10 mouse cellular contexts compared by ENCODE assay signal in genomic region chr17:44025935-44026334, GRCm38 (mm10). TPM values are rescaled to one million over a fixed set of nuclear protein-coding genes. Genes with fewer than 3 reads are reported as not detected.
A peak's percentile ranks its signal among the peaks of the same experiment; 100 is the strongest.
DNase-seq lines count a peak whose midpoint lies in the region; ATAC-seq and TF ChIP-seq lines count a peak whose summit lies in the region.
"Had no signal": no experiment of that assay in that cellular context is flagged by ENCODE, and none has a peak within 500 bp of the region (broad histone marks: within the 10 kb centered on the region; RNA-seq: fewer than 3 reads in every experiment).

No protein-coding gene starts in this region.

- no peak for TF ChIP-seq CTCF in hindbrain, postnatal 0 days (IDR thresholded peaks at IDR 0.05; ENCODE audit: low read depth)
- no peak for TF ChIP-seq CTCF in intestine, postnatal 0 days (IDR thresholded peaks at IDR 0.05; ENCODE audit: low read depth)

- H3K4me1 ChIP-seq in heart, embryonic 13.5 days = peaks cover 45% of the 10 kb centered on the region
- peaks cover 12% of the 10 kb centered on the region; the same call in 1 of the 2 replicates for H3K4me1 ChIP-seq in embryonic facial prominence, embryonic 14.5 days (ENCODE audit: control insufficient read depth, insufficient read depth, low read length)
- peaks cover 6% of the 10 kb centered on the region for H3K4me1 ChIP-seq in hindbrain, postnatal 0 days (ENCODE audit: insufficient read depth, low read length)
- no peaks in the 10 kb centered on the region for H3K4me1 ChIP-seq in intestine, postnatal 0 days (replicated peaks; ENCODE audit: control insufficient read depth, insufficient read depth, low read length)
- H3K4me1 ChIP-seq: limb, embryonic 12.5 days had no signal

- no peak for DNase-seq in heart, adult 8-10 months (ENCODE audit: low spot score)
- peak; percentile 59 for DNase-seq in brain, adult 2 months (ENCODE audit: low read depth, low spot score)
- no peak for DNase-seq in embryonic facial prominence, embryonic 14.5 days (ENCODE audit: low spot score)
- peak; percentile 55 for DNase-seq in hindbrain, postnatal 0 days (ENCODE audit: low spot score)
- no peak for DNase-seq in kidney, adult 8-10 months

- no peaks in the 10 kb centered on the region for H3K27me3 ChIP-seq in heart, embryonic 13.5 days (replicated peaks)
- H3K27me3 ChIP-seq in embryonic facial prominence, embryonic 14.5 days (replicated peaks; ENCODE audit: control insufficient read depth, insufficient read depth, low read length) = no peaks in the 10 kb centered on the region
- H3K27me3 ChIP-seq in hindbrain, postnatal 0 days (ENCODE audit: insufficient read depth, low read length) = no peaks in the 10 kb centered on the region
- H3K27me3 ChIP-seq in intestine, postnatal 0 days (replicated peaks; ENCODE audit: control insufficient read depth, insufficient read depth, low read length) = no peaks in the 10 kb centered on the region
- H3K27me3 ChIP-seq: limb, embryonic 12.5 days had no signal

- ATAC-seq in heart, embryonic 13.5 days (ENCODE audit: extremely low read depth, insufficient number of reproducible peaks, low FRiP score, low TSS enrichment) = no peak
- no peak for ATAC-seq in embryonic facial prominence, embryonic 14.5 days (ENCODE audit: low read depth)
- ATAC-seq in hindbrain, postnatal 0 days = peak; percentile 46; the same call in 1 of the 2 replicates
- ATAC-seq in intestine, postnatal 0 days = no peak
- ATAC-seq: inflammation-experienced regulatory T-cells, adult 6 months had no signal

- peak overlapping the region; percentile 94 for H3K27ac ChIP-seq in heart, embryonic 13.5 days (replicated peaks)
- peak overlapping the region; percentile 74 for H3K27ac ChIP-seq in embryonic facial prominence, embryonic 14.5 days (replicated peaks; ENCODE audit: low read depth, low read length)
- H3K27ac ChIP-seq in hindbrain, postnatal 0 days = peak overlapping the region; percentile 71
- H3K27ac ChIP-seq in intestine, postnatal 0 days (ENCODE audit: low read depth, low read length) = no peak overlapping the region
- H3K27ac ChIP-seq: limb, embryonic 12.5 days had no signal

- H3K9ac ChIP-seq in heart, embryonic 13.5 days = peak overlapping the region; percentile 54; the same call in 1 of the 2 replicates
- H3K9ac ChIP-seq in embryonic facial prominence, embryonic 14.5 days (ENCODE audit: low read depth, low read length) = no peak overlapping the region
- H3K9ac ChIP-seq in hindbrain, postnatal 0 days (replicated peaks; ENCODE audit: low read length) = no peak overlapping the region
- H3K9ac ChIP-seq in intestine, postnatal 0 days (ENCODE audit: low read depth, low read length) = no peak overlapping the region
- H3K9ac ChIP-seq: limb, embryonic 12.5 days had no signal

- H3K4me2 ChIP-seq in heart, embryonic 13.5 days = peak overlapping the region; percentile 53
- no peak overlapping the region for H3K4me2 ChIP-seq in embryonic facial prominence, embryonic 14.5 days (ENCODE audit: low read depth, low read length)
- peak overlapping the region; percentile 13 for H3K4me2 ChIP-seq in hindbrain, postnatal 0 days (ENCODE audit: low read depth, low read length)
- no peak overlapping the region for H3K4me2 ChIP-seq in intestine, postnatal 0 days (replicated peaks; ENCODE audit: low read depth)
- H3K4me2 ChIP-seq: limb, embryonic 12.5 days had no signal

- H3K36me3 ChIP-seq in heart, embryonic 13.5 days = no peaks in the 10 kb centered on the region
- no peaks in the 10 kb centered on the region for H3K36me3 ChIP-seq in embryonic facial prominence, embryonic 14.5 days (ENCODE audit: control insufficient read depth, insufficient read depth, low read length)
- H3K36me3 ChIP-seq in hindbrain, postnatal 0 days (ENCODE audit: insufficient read depth, low read length) = no peaks in the 10 kb centered on the region
- no peaks in the 10 kb centered on the region for H3K36me3 ChIP-seq in intestine, postnatal 0 days (ENCODE audit: control insufficient read depth, insufficient read depth)
- H3K36me3 ChIP-seq: limb, embryonic 12.5 days had no signal

- H3K4me3 ChIP-seq in heart, embryonic 13.5 days = no peak overlapping the region
- H3K4me3 ChIP-seq in embryonic facial prominence, embryonic 14.5 days (ENCODE audit: low read depth, low read length) = no peak overlapping the region
- H3K4me3 ChIP-seq in hindbrain, postnatal 0 days (ENCODE audit: low read length) = no peak overlapping the region
- no peak overlapping the region for H3K4me3 ChIP-seq in intestine, postnatal 0 days (ENCODE audit: low read depth, low read length)
- H3K4me3 ChIP-seq: limb, embryonic 12.5 days had no signal

- WGBS in heart, embryonic 13.5 days = 52% methylated on average over 6 of the region's 6 CpGs
- 50% methylated on average over 6 of the region's 6 CpGs for WGBS in embryonic facial prominence, embryonic 14.5 days
- WGBS in hindbrain, postnatal 0 days = 14% methylated on average over 6 of the region's 6 CpGs
- WGBS in intestine, postnatal 0 days = 57% methylated on average over 6 of the region's 6 CpGs

- no peaks in the 10 kb centered on the region for H3K9me3 ChIP-seq in heart, embryonic 13.5 days
- no peaks in the 10 kb centered on the region for H3K9me3 ChIP-seq in embryonic facial prominence, embryonic 14.5 days (ENCODE audit: control insufficient read depth, low read length)
- no peaks in the 10 kb centered on the region for H3K9me3 ChIP-seq in hindbrain, postnatal 0 days (ENCODE audit: low read length)
- H3K9me3 ChIP-seq in intestine, postnatal 0 days (ENCODE audit: control insufficient read depth) = no peaks in the 10 kb centered on the region
- H3K9me3 ChIP-seq: limb, embryonic 12.5 days had no signal

RNA-seq across cellular contexts. Expression of gene Enpp5, which starts 52.7 kb away (rescaled TPM):
- 15.8 and 16.2 TPM in 2 replicates for polyA plus RNA-seq in heart, embryonic 13.5 days (2015; fragmentation: Nextera tagmentation; extraction: Ambion mirVana)
- total RNA-seq in heart, adult 8-10 months (2022) = 10 to 100 TPM; 15.2 to 19.0 (median 16.9) TPM
- 11.5 and 14.6 TPM in 2 replicates for polyA plus RNA-seq in embryonic facial prominence, embryonic 14.5 days (2014; fragmentation: Nextera tagmentation; extraction: Ambion mirVana)
- total RNA-seq in hindbrain, postnatal 0 days (2014; rRNA removed) = 119 and 133 TPM in 2 replicates
- polyA plus RNA-seq in hindbrain, postnatal 0 days (2015; fragmentation: Nextera tagmentation; extraction: Ambion mirVana) = 96.2 and 113 TPM in 2 replicates
- 33.8 and 43.1 TPM in 2 replicates for polyA plus RNA-seq in intestine, postnatal 0 days (2015; fragmentation: Nextera tagmentation; extraction: Ambion mirVana)
- total RNA-seq: CH12.LX had no signal

Comparison
In these comparisons a context has a peak if more than half of its experiments do, and no peak if none do; other contexts are left out.
1. H3K4me2 ChIP-seq: peak in heart, embryonic 13.5 days (single experiment) and hindbrain, postnatal 0 days (single experiment); none in embryonic facial prominence, embryonic 14.5 days (single experiment) and intestine, postnatal 0 days (single experiment).
2. DNase-seq: peak in brain, adult 2 months (single experiment) and hindbrain, postnatal 0 days (single experiment); none in heart, adult 8-10 months (single experiment), embryonic facial prominence, embryonic 14.5 days (single experiment) and kidney, adult 8-10 months (0 of 2).